Mouse (Mus musculus) layer of hippocampus, postnatal 10 days (tissue): ENCODE results near the gene Gm26920. TPM values are rescaled to one million over a fixed set of nuclear protein-coding genes. Genes with fewer than 3 reads are reported as not detected.

Experiments used
- microRNA-seq, 2 experiments: library from miRNA; unstranded; fragments of <30 nt; microRNA quantifications; one replicate each; pipeline ENCODE4 v1.2.0; 2021
- total RNA-seq, 2 experiments: library from RNA; stranded (reverse); gene quantifications; 2 replicates each; pipeline ENCODE4 v1.2.3; 2021

Gene Gm26920
- total RNA-seq, 2 experiments from 2014 or later = 2.2 TPM; not detected in 1

Small RNA genes lying within 50 kb of the gene (microRNA-seq; reads per million reads assigned to microRNA genes)
- gene Gm23368 = 0 reads per million in 2 experiments

Other genes with a start within 250 kb of the Gm26920 start
- 10 to 100 TPM; 17.1 to 24.1 TPM for gene Zfp940, start 236.7 kb downstream of the Gm26920 start, total RNA-seq
- 10 to 100 TPM; 14.0 to 14.4 TPM for gene Zfp420, start 230.4 kb downstream of the Gm26920 start, total RNA-seq
- 10 to 100 TPM; 20.0 to 21.3 TPM for gene Zfp27, start 183.8 kb downstream of the Gm26920 start, total RNA-seq
- 1 to 10 TPM; 9.0 to 9.3 TPM for gene Zfp383, start 182.2 kb downstream of the Gm26920 start, total RNA-seq
- gene Zfp74, start 136.3 kb downstream of the Gm26920 start, total RNA-seq = 10 to 100 TPM; 21.3 to 22.0 TPM
- 1 to 10 TPM; 4.7 to 5.9 TPM for gene Zfp568, start 106.5 kb downstream of the Gm26920 start, total RNA-seq
- gene Zfp14, start 39.0 kb downstream of the Gm26920 start, total RNA-seq = 1 to 10 TPM; 8.5 to 8.7 TPM
- gene Zfp82, start 17.5 kb downstream of the Gm26920 start, total RNA-seq = 1 to 10 TPM; 3.2 to 4.1 TPM
- 10 to 100 TPM; 10.3 to 13.1 TPM for gene Zfp566, start 117 bp upstream of the Gm26920 start, total RNA-seq
- 10 to 100 TPM; 54.7 to 62.8 TPM for gene Zfp260, start 4.4 kb upstream of the Gm26920 start, total RNA-seq
- 10 to 100 TPM; 28.0 to 32.8 TPM for gene Zfp382, start 31.5 kb upstream of the Gm26920 start, total RNA-seq
- 10 to 100 TPM; 52.7 to 56.3 TPM for gene Zfp146, start 79.3 kb upstream of the Gm26920 start, total RNA-seq
- gene Cox7a1, start 93.7 kb upstream of the Gm26920 start, total RNA-seq = 1 to 10 TPM; 5.3 to 5.6 TPM
- gene Capns1, start 108.4 kb upstream of the Gm26920 start, total RNA-seq = 100 to 1,000 TPM; 215 to 229 TPM
- gene Polr2i, start 141.5 kb upstream of the Gm26920 start, total RNA-seq = 10 to 100 TPM; 57.5 to 71.1 TPM
- gene Tbcb, start 141.9 kb upstream of the Gm26920 start, total RNA-seq = 100 to 1,000 TPM; 157 to 171 TPM
- gene Ovol3, start 145.3 kb upstream of the Gm26920 start, total RNA-seq = not detected
- gene Thap8, start 189.7 kb upstream of the Gm26920 start, total RNA-seq = under 1 TPM in 1 of 2 experiments, not detected in 1; 0.27 TPM
- gene Wdr62, start 190.0 kb upstream of the Gm26920 start, total RNA-seq = 1 to 10 TPM; 2.5 to 4.5 TPM
- gene Clip3, start 201.3 kb upstream of the Gm26920 start, total RNA-seq = 100 to 1,000 TPM; 572 to 600 TPM
- gene Alkbh6, start 218.3 kb upstream of the Gm26920 start, total RNA-seq = 10 to 100 TPM; 41.6 to 45.5 TPM
- 1 to 10 TPM; 3.2 to 6.4 TPM for gene Syne4, start 224.4 kb upstream of the Gm26920 start, total RNA-seq
- under 1 TPM; 0.48 to 0.69 TPM for gene E130208F15Rik, start 231.3 kb upstream of the Gm26920 start, total RNA-seq
- 1 to 10 TPM; 7.8 to 9.4 TPM for gene Sdhaf1, start 233.5 kb upstream of the Gm26920 start, total RNA-seq